Mouse (Mus musculus) induced T-regulatory cell, adult 2 months (primary cell): ENCODE measurements around the gene Rcn2.

Experiments
- DNase-seq: peaks from one replicate; pipeline ENCODE4 v3.0.0-alpha.2; 2012; ENCODE audit warnings: low read depth

Gene Rcn2

GRCm38 (mm10) chr9:56097584-56098298 lies 56.1 kb downstream of the Rcn2 start:
- DNase-seq, result peak; percentile 42

- peak; percentile 46 for DNase-seq
Observed at GRCm38 (mm10) chr9:56100041-56100522, 58.4 kb downstream of the Rcn2 start.

GRCm38 (mm10) chr9:56101022-56101421 lies 59.4 kb downstream of the Rcn2 start:
- DNase-seq, result peak; percentile 57

GRCm38 (mm10) chr9:56104921-56105320 lies 63.3 kb downstream of the Rcn2 start:
- no peak for DNase-seq

GRCm38 (mm10) chr9:56106274-56107072 lies 64.8 kb downstream of the Rcn2 start:
- no peak for DNase-seq

- DNase-seq, result no peak
Observed at GRCm38 (mm10) chr9:56107527-56107926, 65.9 kb downstream of the Rcn2 start.

- DNase-seq, result no peak
Observed at GRCm38 (mm10) chr9:56108174-56108573, 66.5 kb downstream of the Rcn2 start.
